Mouse (Mus musculus): ENCODE measurements around the gene Mrps31. TPM values are rescaled to one million over a fixed set of nuclear protein-coding genes. Genes with fewer than 3 reads are reported as not detected.

Mrps31 gene
- polyA plus RNA-seq (2016; fragmentation: Nextera tagmentation; extraction: Ambion mirVana): 38.5 and 43.8 TPM in 2 replicates

DNA sequence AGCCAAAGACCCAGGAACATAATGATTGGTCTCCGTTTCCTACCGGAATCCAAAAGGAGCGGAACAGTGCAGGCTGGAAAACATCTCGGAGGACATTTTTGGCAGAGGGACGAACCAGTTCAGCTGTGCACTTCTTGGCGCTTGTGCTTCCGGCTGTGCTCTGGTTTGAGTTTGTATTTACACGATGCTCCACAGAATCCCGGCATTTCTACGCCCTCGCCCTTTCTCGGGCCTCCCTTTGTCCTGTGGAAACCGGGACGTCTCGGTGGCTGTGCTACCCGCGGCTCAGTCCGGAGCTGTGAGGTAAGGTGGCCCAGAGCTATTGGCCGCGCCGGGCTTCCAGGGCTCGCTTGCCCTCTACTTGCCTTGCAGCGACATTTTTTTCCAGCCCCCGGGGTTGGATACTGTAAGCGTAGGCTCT lies at the start of gene Mrps31:
TSS of gene Mrps31 (plus strand) at position 80 of the 421 bp plus-strand sequence.
- peak within 1 kb of the TSS; percentile 70 for H3K4me2 ChIP-seq (replicated peaks)
- H3K4me3 ChIP-seq: peak within 1 kb of the TSS; percentile 71
- H3K9ac ChIP-seq (replicated peaks): peak within 1 kb of the TSS; percentile 84
- peak; percentile 88 for ATAC-seq (ENCODE audit: low FRiP score, low read depth)
- under 1% methylated on average over 25 of the region's 25 CpGs for WGBS
- peak within 1 kb of the TSS; percentile 71 for H3K27ac ChIP-seq (replicated peaks)
- H3K4me1 ChIP-seq: peaks cover 7% of the 10 kb centered on the region
- H3K27me3 ChIP-seq: no peaks in the 10 kb centered on the region
- no peaks in the 10 kb centered on the region for H3K9me3 ChIP-seq
- peaks cover 17% of the 10 kb centered on the region for H3K36me3 ChIP-seq

DNA sequence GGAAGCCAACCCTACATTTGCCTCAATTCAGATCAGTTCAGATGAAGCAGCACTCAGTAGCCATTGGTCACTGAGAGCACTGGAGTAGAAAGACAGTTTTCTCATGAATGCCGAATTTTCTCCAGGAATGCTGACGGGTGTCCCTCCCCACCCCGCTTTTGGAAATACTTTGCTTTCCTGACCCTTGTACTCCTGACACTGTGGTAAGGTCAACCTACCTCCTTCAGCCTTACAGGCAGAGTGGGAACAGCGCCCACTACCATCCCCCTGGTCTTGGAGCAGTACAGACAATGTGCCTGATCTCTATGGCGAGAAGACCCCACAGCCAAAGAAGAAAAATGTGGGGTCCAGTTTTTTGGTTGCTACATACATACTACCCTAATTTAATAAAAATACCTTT lies 34.9 kb upstream of the Mrps31 start:
- Histone ChIP-seq H3K27me3 (no peaks in the 10 kb centered on the region), H3K9ac (replicated peaks) (no peak overlapping the region), H3K27ac (replicated peaks) (no peak overlapping the region), H3K4me1 (no peaks in the 10 kb centered on the region), H3K4me3 (no peak overlapping the region), H3K9me3 (no peaks in the 10 kb centered on the region), H3K4me2 (replicated peaks) (no peak overlapping the region), H3K36me3 (peaks cover 2% of the 10 kb centered on the region)
- ATAC-seq (ENCODE audit: low FRiP score, low read depth): no peak
- WGBS: 85% methylated on average over 5 of the region's 5 CpGs

DNA sequence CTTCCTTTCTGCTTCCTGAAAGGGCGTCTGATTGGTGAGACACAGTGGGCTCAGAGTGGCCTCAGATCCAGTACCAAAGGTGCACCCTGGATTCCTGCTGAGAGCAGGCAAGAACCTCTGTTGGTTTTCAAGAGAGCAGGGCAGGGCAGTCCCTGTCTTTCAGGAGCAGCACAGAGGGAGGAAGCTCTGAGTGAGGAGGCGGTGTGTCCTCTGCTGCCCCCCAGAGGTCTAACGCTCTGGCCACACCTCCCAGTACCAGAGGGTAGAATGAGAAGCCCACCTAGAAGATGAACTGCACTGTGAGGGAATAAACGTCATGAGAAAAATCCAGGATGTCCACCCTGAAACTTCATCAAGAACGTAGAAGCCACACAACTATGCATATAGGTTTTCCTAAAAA lies 34.3 kb upstream of the Mrps31 start:
- Histone ChIP-seq H3K27ac (replicated peaks) (no peak overlapping the region), H3K9ac (replicated peaks) (no peak overlapping the region), H3K36me3 (peaks cover 8% of the 10 kb centered on the region), H3K4me2 (replicated peaks) (no peak overlapping the region), H3K27me3 (no peaks in the 10 kb centered on the region), H3K4me3 (no peak overlapping the region), H3K9me3 (no peaks in the 10 kb centered on the region), H3K4me1 (no peaks in the 10 kb centered on the region)
- ATAC-seq (ENCODE audit: low FRiP score, low read depth): peak; percentile 73; the same call in 1 of the 2 replicates
- WGBS: 41% methylated on average over 5 of the region's 5 CpGs

DNA sequence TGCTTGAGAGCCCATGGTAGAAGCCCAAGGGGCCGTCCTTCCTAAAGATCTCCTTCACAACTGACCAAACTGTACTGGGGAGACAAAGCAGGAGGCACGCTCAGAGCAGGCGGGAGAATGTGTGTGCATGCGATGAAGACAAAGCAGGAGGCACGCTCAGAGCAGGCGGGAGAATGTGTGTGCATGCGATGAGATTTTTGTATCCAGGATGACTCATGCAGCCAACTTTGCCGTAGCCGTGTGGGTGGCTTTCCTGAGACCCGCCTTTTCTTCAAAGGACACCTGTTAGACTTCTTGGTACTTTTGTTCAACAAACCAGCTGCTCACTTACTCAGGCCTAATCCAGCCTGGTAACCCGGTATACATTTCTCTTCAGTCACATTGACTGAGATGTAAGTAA lies 30.2 kb upstream of the Mrps31 start:
- Histone ChIP-seq H3K27ac (replicated peaks) (no peak overlapping the region), H3K9me3 (no peaks in the 10 kb centered on the region), H3K27me3 (no peaks in the 10 kb centered on the region), H3K4me1 (no peaks in the 10 kb centered on the region), H3K9ac (replicated peaks) (no peak overlapping the region), H3K4me3 (no peak overlapping the region), H3K4me2 (replicated peaks) (no peak overlapping the region), H3K36me3 (peaks cover 15% of the 10 kb centered on the region)
- WGBS: 95% methylated on average over 11 of the region's 11 CpGs
- no peak for ATAC-seq (ENCODE audit: low FRiP score, low read depth)

DNA sequence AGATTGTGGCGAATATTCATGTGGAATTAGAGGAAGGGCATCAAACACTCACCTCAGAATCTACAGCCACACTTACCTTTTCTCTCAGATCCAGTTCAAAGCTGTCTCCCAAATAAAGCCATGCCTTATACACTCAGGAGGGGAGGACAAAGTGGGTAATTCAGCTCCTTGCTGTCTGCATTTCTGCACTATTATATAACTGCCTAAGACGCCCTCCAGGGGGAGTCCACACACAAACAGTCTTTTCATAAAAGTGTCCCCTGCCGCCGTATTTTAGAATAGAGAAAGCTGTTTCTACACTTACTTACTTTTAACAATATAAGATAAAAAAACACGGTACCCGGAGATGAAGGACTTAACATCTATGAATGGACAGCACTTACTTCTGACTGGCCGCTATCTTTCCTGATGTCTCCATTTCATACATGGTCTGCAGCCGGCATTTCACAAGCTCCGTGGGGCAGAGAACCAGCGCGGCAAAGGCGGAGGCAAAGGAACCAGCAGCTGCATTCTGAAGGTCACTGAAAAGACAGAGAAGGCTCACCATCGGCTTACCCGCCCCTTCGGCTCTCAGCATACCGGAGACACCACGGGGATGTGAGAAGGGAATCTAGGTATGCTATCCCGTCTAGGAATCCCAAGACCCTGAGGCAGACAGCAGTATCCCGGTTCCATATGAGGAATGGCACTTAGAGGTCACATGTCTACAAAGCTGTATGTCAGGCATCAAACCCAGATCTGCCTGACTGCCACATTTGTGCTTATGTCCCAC lies 28.2 kb upstream of the Mrps31 start:
- 85% methylated on average over 19 of the region's 19 CpGs for WGBS
- H3K4me3 ChIP-seq: no peak overlapping the region
- no peaks in the 10 kb centered on the region for H3K4me1 ChIP-seq
- H3K36me3 ChIP-seq: peaks cover 23% of the 10 kb centered on the region
- no peak overlapping the region for H3K9ac ChIP-seq (replicated peaks)
- no peaks in the 10 kb centered on the region for H3K27me3 ChIP-seq
- H3K27ac ChIP-seq (replicated peaks): no peak overlapping the region
- no peaks in the 10 kb centered on the region for H3K9me3 ChIP-seq
- no peak for ATAC-seq (ENCODE audit: low FRiP score, low read depth)
- H3K4me2 ChIP-seq (replicated peaks): no peak overlapping the region

DNA sequence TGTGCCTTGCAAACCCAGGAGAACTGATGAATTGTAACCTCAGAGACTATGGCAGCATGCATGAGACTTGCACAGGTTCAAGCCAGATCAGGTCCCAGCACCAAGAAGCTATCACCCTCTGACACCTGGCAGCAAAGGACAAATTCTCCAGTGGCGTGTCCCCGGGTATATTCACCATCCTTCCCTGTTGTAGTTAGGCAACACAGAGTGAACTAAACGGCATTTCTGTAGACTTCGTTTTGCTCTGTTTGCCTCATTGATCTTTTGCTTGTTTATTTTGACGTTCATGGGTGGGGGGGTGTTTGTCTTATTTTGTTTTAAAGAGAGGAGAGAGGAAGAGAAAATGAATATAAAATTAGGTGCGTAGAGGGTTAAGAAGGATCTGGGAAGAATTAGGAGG lies 26.0 kb upstream of the Mrps31 start:
- H3K36me3 ChIP-seq: peaks cover 36% of the 10 kb centered on the region
- H3K27me3 ChIP-seq: no peaks in the 10 kb centered on the region
- no peak overlapping the region for H3K4me3 ChIP-seq
- ATAC-seq (ENCODE audit: low FRiP score, low read depth): no peak
- WGBS: 91% methylated on average over 6 of the region's 6 CpGs
- H3K4me1 ChIP-seq: no peaks in the 10 kb centered on the region
- no peak overlapping the region for H3K4me2 ChIP-seq (replicated peaks)
- no peak overlapping the region for H3K27ac ChIP-seq (replicated peaks)
- H3K9me3 ChIP-seq: no peaks in the 10 kb centered on the region
- no peak overlapping the region for H3K9ac ChIP-seq (replicated peaks)

DNA sequence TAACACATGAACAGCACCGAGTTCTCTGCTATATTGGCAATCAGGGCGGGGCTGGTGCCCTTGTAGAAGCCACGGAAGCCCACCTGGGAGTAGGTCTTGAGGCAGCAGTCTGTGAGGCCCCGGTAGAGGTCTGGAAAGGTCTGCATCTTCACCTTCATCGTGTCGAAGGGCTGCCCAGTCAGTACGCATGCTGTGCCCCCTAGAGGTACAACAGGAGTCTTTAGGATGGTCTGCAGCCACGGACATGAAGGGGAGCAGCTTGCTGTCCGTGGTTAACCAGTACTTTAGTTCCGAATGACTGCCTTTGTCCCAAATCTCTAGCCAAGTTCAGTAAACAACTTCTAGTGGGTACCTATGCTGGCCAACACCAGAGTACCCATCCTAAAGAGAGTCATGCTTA lies 21.3 kb upstream of the Mrps31 start:
- H3K9ac ChIP-seq (replicated peaks): no peak overlapping the region
- H3K27ac ChIP-seq (replicated peaks): no peak overlapping the region
- WGBS: 82% methylated on average over 10 of the region's 10 CpGs
- H3K36me3 ChIP-seq: peaks cover 26% of the 10 kb centered on the region
- ATAC-seq (ENCODE audit: low FRiP score, low read depth): no peak
- no peaks in the 10 kb centered on the region for H3K27me3 ChIP-seq
- H3K4me3 ChIP-seq: no peak overlapping the region
- no peak overlapping the region for H3K4me2 ChIP-seq (replicated peaks)
- H3K9me3 ChIP-seq: no peaks in the 10 kb centered on the region
- H3K4me1 ChIP-seq: no peaks in the 10 kb centered on the region

DNA sequence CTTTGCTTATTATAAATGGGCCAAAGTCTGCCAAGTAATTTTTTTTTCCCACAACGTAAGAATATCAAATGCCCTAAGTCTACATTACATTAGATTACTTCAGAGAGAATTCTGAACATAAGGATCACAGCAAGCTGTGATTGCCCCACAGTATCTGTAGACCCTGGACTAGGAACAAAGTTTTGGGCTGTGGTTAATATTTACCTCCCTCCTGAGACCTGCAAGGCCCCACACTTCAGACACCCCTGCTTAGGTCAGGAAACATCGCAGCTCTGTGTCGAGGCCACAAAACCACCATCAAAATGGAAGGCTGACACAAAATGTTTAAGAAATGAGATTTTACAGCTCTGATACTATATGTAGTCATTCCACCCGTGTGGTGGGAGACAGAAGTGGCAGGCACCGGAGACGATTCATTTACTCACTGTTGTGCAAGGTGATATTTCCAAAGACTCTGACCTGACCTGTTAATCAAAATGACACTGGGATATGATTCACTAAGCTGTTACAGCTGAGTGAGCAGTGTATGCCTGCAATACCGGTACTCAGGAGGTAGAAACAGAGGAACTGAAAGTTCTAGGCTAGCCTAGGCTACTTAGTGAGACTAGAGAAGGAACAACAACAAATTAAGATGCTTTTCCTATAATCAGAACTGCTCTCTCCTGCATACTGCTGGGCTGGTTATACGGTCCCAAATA lies 20.2 kb upstream of the Mrps31 start:
- no peak overlapping the region for H3K9ac ChIP-seq (replicated peaks)
- ATAC-seq (ENCODE audit: low FRiP score, low read depth): no peak
- no peaks in the 10 kb centered on the region for H3K27me3 ChIP-seq
- H3K4me2 ChIP-seq (replicated peaks): no peak overlapping the region
- H3K4me1 ChIP-seq: no peaks in the 10 kb centered on the region
- no peak overlapping the region for H3K4me3 ChIP-seq
- no peak overlapping the region for H3K27ac ChIP-seq (replicated peaks)
- WGBS: 94% methylated on average over 8 of the region's 8 CpGs
- no peaks in the 10 kb centered on the region for H3K9me3 ChIP-seq
- H3K36me3 ChIP-seq: peaks cover 26% of the 10 kb centered on the region

DNA sequence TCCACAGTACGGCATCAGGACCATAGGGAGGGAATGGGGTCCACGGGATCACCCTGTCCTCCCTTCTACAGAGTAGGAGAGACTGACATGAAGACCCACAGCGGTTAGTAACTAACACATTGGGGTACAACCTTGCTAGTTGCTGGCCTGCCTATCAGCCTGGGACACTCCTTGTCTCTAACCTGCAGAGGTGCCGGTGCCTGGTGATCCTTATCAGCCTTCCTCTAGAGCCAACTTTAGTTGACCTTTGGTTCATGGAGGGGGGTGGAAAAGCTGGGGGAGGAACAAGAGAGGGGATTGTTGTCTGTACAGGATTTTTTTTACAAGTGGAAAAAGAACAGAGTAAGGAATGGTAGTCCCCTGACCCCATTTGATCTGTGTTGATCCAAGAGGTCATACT lies 16.7 kb upstream of the Mrps31 start:
- ATAC-seq (ENCODE audit: low FRiP score, low read depth): no peak
- Histone ChIP-seq H3K4me2 (replicated peaks) (no peak overlapping the region), H3K4me1 (0 out of 2 replicates have a peak, but pooled peaks cover 3% of the 10 kb centered on the region), H3K27ac (replicated peaks) (no peak overlapping the region), H3K9me3 (no peaks in the 10 kb centered on the region), H3K27me3 (0 out of 2 replicates have a peak, but pooled peaks cover 3% of the 10 kb centered on the region), H3K36me3 (0 out of 2 replicates have a peak, but pooled peaks cover 5% of the 10 kb centered on the region), H3K9ac (replicated peaks) (no peak overlapping the region), H3K4me3 (no peak overlapping the region)
- 89% methylated on average over 4 of the region's 4 CpGs for WGBS

DNA sequence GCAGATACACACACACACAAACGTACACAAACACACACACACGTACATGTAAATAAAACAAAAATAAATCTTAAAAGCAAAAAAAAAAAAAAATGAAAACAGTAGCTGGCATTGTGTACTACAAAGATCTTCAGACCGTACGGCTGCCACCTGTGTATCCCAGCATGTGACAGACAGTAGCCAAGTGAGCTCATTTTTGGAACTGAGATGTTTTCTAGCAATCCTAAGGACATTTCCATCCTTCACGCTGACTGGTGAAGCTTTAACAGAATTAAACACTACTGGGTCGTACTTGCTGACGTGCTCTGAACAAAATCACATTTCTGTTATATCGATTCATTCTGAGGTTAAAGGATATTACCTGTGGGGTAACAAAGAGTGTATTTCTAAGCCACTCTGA lies 15.9 kb upstream of the Mrps31 start:
- 95% methylated on average over 8 of the region's 8 CpGs for WGBS
- Histone ChIP-seq H3K9ac (replicated peaks) (no peak overlapping the region), H3K27me3 (0 out of 2 replicates have a peak, but pooled peaks cover 3% of the 10 kb centered on the region), H3K27ac (replicated peaks) (no peak overlapping the region), H3K4me3 (no peak overlapping the region), H3K4me1 (0 out of 2 replicates have a peak, but pooled peaks cover 3% of the 10 kb centered on the region), H3K9me3 (no peaks in the 10 kb centered on the region), H3K36me3 (0 out of 2 replicates have a peak, but pooled peaks cover 5% of the 10 kb centered on the region), H3K4me2 (replicated peaks) (no peak overlapping the region)
- ATAC-seq (ENCODE audit: low FRiP score, low read depth): no peak

DNA sequence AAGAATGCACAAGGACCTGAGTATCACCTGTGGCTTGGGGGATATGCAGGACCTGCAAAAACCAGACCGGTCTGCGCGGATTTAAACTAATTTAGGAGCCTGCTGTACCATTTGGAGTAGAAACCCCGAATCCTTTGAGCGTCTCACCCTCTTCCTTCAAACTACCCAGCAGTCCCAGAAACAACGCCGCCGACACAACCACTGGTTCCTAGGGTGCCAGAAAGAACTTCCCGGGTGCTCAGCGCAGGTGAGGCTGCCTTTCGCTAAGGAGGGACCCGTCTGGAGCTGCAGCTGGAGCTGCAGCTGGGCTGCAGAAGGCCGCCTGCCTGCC lies 13.4 kb upstream of the Mrps31 start:
- Histone ChIP-seq H3K4me1 (0 out of 2 replicates have a peak, but pooled peaks cover 3% of the 10 kb centered on the region), H3K27me3 (0 out of 2 replicates have a peak, but pooled peaks cover 3% of the 10 kb centered on the region), H3K4me3 (peak overlapping the region; percentile 75), H3K9ac (replicated peaks) (peak overlapping the region; percentile 72), H3K36me3 (0 out of 2 replicates have a peak, but pooled peaks cover 5% of the 10 kb centered on the region), H3K9me3 (no peaks in the 10 kb centered on the region), H3K4me2 (replicated peaks) (peak overlapping the region; percentile 80), H3K27ac (replicated peaks) (peak overlapping the region; percentile 69)
- under 1% methylated on average over 13 of the region's 13 CpGs for WGBS
- no peak; the same call in none of the 2 replicates for ATAC-seq (ENCODE audit: low FRiP score, low read depth)
